Mouse (Mus musculus) megakaryocyte, embryonic 14.5 days (primary cell): ENCODE data around the gene Panx1.

ENCODE experiments used
- FLI1 ChIP-seq: IDR thresholded peaks from 2 replicates; pipeline ENCODE4 v1.6.1; 2012; ENCODE audit warnings: low read length, inconsistent platforms, mixed read lengths
- GATA1 ChIP-seq: IDR thresholded peaks from 3 replicates; pipeline ENCODE4 v1.6.1; 2012; ENCODE audit warnings: mixed read lengths, low read length, inconsistent platforms, borderline replicate concordance

- TF ChIP-seq GATA1 = no peak
- no peak for TF ChIP-seq FLI1
Observed at GRCm38 (mm10) chr9:15003676-15004297, 41.5 kb downstream of the Panx1 start.
